Mouse (Mus musculus): ENCODE data around the gene Olfr617.
"Not testable (repeated sequence)": the region's sequence is repeated elsewhere in the genome, so short reads cannot be mapped to it uniquely, and the experiment has no call there.

Olfr617 gene

DNA sequence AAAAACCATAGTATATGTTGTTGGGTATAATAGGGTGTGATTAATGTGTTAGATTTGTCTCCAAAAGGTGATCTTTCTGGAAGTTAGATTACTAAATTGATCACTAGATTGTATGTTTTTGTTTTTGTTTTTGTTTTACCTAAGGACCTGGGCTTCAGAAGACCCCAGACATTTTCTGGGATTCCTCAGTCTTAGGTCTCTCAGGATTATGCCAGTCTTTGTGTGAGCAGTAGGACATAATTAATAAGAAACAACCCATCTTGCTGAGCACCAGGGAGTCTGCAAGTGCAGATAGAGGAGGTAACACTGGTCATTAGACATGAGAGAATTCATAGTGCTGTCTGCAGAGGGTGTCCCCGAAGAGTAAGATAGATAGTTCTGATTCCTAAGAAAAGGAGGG, at the start of gene Olfr617:
TSS of gene Olfr617 (plus strand) at position 301 of the 400 bp plus-strand sequence.
- no peak for DNase-seq (ENCODE audit: low spot score)

DNA sequence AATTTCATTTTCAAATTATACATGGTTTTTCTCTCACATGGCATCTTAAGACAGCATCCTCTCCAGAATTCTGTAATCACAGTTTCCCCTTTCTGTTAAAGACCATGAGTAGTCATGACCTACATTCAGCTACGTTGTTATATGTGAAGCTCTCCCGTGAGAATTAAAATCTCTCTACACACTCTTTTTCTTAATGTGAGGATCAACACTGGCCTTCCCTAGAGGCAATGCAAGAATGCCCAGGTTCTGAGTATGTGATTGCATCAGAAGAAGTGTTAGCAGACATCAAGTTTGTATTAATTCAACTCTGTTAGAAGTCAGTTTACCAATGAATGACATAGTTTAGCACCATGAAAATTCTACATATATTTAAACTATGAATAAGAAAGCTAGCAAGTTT, 30.2 kb upstream of the Olfr617 start, which contains the start of gene Olfr612:
TSS of gene Olfr612 (minus strand) at position 101 of the 400 bp plus-strand sequence.
- DNase-seq (ENCODE audit: low spot score) = not testable (repeated sequence)

DNA sequence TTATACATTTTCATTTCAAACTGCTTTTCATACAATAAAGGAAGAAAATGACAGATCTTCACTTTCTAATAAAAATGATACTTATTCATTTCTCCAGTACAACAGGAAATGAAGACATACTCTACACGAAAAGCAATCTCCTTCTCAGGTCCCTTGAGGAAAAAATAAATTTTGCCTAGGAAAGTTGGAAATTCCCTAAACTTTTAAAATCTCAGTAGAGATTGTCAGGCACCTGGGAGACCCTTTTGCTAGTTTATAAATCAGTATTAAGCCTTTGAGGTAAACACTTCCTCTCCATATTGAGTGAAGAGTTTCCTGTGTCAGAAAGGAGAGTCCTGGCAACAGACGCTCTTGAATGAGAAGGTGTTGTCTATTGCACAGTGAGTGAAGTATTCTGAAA, 25.1 kb upstream of the Olfr617 start, which contains the start of gene Olfr613:
TSS of gene Olfr613 (plus strand) at position 301 of the 400 bp plus-strand sequence.
- no peak for DNase-seq (ENCODE audit: low spot score)

DNA sequence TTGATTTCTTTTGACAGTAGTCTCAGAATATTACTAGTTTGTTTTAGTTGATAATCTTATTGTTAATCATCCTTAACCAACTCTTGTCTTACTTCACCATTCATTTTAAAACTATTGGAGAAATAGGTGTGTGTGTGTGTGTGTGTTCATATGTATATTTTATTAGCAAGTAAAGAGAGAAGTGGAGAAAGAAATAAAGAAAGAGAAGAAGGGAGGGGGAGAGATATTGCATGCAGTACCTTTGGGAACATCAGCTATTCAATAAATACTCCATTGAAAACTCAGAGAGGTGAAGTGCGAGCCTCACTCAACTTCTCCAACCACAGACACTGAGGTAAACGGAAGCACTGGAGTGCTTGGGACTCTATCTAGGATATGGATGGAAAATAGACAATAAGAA, 17.1 kb upstream of the Olfr617 start, which contains the start of gene Olfr615:
TSS of gene Olfr615 (plus strand) at position 301 of the 400 bp plus-strand sequence.
- DNase-seq (ENCODE audit: low spot score) = no peak

DNA sequence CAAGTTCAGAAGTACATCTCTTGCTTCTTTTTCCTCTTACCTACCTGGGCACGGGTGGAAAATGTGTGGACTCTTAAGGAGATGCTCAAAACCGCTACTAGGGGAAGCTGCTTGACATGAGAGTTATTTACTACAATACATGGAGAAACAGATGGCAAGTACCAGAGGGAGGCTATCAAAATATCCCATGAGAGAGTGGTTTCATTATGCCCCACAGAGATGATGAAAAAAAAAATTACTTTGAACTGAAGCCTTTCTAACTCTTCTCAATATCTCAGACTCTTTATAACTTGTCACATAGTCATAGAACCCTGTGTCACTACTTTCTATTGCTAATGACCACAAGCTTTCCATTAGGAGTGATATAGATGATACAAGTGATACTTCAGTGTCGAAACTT, 3.8 kb upstream of the Olfr617 start, which contains the start of gene Olfr616:
TSS of gene Olfr616 (minus strand) at position 101 of the 400 bp plus-strand sequence.
- no peak for DNase-seq (ENCODE audit: low spot score)

DNA sequence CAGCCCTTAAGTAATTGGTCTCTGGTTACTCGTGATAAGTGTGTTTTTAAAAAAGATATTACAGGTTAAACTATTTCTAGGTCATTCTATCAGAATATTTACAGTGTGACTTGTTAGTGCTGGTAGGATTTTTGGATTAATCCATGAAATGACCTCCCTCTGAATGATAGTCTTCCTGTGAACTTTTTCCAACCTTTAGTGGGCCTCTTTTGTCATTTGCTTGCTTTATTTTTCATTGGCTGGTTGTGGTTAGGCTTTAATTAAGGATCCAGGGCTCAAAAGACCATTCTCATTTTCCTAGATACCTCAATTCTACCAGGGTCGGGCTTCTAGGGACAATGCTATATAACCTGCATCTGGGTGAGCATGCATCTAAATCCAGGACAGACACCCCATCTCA, 16.9 kb downstream of the Olfr617 start, which contains the start of gene Olfr618:
TSS of gene Olfr618 (plus strand) at position 301 of the 400 bp plus-strand sequence.
- no peak for DNase-seq (ENCODE audit: low spot score)

DNA sequence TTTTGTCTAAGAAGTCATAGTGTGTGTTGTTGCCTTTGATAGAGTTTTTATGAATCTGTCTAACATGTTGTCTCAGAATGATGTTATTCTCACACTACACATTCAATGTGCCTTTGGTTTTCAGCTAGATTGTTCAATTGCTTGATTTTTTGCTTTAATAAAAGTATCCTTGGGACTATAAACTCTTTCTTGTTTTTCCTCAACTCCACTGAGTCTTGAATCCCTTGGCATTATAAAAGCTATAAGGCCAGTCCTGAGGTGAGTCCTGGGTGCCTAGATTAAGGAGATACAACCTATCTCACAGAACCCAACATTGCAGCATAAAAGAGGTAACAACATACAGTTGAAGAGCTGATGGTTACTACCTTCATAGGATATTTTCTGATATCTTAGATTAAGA, 27.4 kb downstream of the Olfr617 start, which contains the start of gene Olfr619:
TSS of gene Olfr619 (plus strand) at position 301 of the 400 bp plus-strand sequence.
- DNase-seq (ENCODE audit: low spot score) = no peak

DNA sequence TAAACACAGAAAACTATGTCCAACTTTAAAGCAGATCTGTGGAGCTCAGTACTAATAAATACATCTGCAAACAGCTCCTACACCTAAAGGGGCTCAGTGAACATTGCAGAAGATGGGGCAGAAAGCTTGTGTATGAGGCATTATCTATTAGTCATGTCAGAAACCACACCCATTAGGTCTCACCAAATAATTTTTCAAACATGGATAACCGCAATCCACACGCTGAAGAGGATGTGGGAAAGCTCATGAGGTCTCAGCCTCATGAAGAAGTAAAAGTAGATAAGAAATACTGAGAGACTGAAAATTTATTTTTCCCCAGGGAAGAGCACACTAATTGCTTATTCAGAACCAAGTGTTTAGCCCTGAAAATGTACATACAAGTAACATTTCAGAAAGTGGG, 34.6 kb downstream of the Olfr617 start:
- DNase-seq (ENCODE audit: low spot score) = no peak

DNA sequence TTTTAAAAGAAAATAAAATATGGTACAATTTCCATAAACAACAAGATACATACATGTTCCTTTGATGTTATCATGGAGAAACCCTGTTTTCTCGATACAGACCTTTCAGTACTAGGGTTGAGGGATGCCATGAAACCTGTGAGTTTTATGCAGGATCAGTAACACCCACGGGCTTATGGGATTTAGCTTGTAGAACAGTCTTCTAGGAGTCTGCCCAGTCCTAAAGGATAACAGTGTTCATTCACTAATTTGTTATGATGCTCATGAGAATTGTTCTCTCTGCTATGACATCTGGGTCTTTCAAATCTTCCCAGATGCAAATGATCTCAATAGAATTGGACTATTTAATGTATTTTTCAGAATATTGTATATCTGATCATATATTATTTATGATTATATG, 39.6 kb downstream of the Olfr617 start, which contains the start of gene Olfr620:
TSS of gene Olfr620 (minus strand) at position 101 of the 400 bp plus-strand sequence.
- no peak for DNase-seq (ENCODE audit: low spot score)

All from ovary, adult 18-20 months (tissue).